Mouse (Mus musculus): ENCODE results near the gene Gm16223.

Gene Gm16223

DNA sequence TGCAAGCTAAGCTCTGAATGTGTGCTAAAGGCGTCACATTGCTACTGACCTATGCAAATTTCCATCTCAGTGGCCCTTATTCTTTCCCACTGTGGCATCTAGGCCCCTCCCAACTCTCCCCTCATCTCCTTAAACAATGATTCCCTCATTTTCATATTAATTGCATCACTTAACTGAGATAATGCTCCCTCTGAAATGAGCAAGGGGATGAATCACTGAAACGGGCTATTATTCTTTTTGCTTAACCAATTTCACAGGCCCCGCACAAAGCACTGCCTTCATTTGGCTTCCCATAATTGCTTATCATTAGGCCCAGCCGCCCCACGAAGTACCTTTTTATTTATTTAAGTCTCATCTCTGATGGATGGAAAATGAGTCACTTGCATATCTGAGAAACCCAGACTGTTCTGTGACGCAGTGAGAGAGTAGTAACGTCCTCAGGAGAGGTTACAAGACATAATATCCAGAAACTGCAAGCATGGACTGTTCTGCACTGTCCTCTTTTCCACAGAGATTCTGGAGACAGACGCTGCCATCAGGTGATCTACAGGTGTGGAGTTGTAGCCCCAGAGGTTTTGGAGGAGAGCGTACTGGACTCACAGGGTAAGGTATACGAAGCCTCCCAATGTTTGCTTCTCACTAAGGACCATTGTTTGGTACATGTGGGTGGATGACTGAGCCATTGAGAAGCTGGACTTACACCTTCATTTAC is at the start of gene Gm16223:
Gene Gm16223 (plus strand): TSS at position 485 of the 712 bp plus-strand sequence.
- DNase-seq: no peak

GRCm38 (mm10) chr5:42022029-42022428 is 45.7 kb upstream of the Gm16223 start:
- no peak for DNase-seq

GRCm38 (mm10) chr5:42023521-42023920 is 44.2 kb upstream of the Gm16223 start:
- DNase-seq: no peak

- no peak for DNase-seq
These were observed 31.2 kb upstream of the Gm16223 start for GRCm38 (mm10) chr5:42036388-42037082.

- DNase-seq: no peak
These were observed 13.1 kb upstream of the Gm16223 start for GRCm38 (mm10) chr5:42054636-42055035.

GRCm38 (mm10) chr5:42055151-42055550 is 12.6 kb upstream of the Gm16223 start:
- DNase-seq: no peak

DNA sequence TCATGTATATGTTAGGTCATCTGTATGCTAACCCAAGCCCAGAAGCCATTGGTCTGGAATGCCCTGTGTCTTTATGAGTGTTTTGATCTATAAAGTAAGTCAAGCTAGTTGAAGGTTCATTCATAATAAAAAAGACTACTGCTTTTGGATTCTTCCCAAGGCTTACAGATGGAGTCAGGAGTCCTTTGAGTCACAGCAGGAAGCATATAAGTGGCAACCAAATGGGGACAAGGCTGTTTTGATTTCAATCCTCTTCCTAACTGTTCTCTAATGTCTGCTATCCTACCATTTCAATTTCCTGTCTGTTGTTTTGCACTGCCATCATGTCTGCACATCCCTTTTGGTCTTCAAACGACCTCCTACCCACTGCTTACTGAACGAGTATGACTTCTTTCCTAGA is 2.7 kb upstream of the Gm16223 start:
- DNase-seq: no peak

- DNase-seq: no peak
These were observed 685 bp upstream of the Gm16223 start for GRCm38 (mm10) chr5:42067075-42067474.

DNA sequence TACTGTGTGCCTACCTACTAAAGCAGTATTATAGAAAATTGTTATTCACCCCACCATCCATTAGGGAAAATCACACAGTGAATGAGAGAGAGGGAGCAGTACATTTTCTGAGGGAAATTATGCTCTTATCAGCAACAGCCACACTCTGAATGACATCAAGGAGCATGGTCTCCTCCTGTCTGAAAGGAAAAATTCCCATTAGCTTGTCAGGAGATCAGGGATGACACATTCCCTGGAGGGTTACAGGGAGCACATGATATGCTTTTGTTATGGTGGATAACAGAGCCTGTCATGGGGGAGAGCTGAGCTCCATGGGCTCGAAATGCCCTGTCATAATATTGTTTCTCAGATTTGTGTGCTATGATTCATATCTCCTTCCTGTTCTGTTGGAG is 424 bp downstream of the Gm16223 start:
- no peak for DNase-seq

DNA sequence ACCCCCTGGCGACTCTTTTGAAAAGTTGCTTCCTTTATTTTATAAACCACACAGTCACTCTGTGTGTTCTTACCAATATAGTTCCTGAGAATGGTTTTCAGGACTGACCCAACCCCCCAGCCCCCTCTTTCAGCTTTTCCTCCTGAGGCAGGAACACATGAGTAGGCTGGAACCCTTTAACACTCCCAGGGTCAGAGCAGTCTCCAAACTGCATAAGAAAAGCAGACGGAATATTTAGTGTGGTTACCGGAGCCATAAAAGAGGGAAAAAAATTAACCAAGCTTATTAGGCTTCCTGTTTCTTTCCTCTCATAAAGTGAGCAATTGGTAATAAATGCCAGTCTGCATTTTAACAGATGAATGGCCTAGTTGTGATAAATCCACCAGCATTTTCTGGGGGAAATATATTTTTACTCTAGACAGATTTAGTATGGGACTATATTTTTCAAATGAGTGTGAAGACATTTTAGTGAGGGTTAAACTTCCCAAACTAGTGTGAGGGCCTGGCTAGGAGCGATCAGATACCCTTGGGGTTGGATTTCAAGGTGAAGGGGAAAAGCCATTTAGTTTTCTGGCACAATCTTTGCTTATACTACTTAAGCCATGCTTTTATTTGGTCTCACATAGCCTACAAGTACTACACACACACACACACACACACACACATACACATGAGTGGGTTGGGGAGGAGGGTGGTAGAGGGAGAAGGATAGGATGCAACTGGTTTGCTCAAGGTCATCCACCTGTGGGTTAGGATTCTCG is 49.0 kb downstream of the Gm16223 start:
- no peak for DNase-seq

GRCm38 (mm10) chr5:42125562-42125961 is 57.8 kb downstream of the Gm16223 start:
- no peak for DNase-seq

DNA sequence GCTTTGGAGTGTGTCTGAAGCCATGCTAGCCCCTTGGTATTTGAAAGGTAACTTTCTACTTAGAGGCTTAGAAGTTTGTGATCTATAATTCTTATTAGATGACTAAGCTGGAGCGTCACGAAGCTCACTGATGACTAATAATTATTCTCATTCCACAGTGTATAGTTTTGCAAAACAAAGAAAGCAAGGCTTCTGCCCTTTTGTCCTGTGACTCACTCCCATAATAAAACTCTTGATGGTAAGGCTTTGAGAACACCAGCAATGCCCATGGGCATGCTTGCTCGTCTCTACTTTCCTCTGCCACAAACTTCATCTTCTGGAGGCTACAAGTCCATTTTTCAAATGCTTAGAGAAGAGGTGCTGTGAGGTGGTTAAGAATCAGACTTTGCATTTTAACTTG is 87.9 kb downstream of the Gm16223 start:
- no peak for DNase-seq

- DNase-seq: no peak
These were observed 97.0 kb downstream of the Gm16223 start for GRCm38 (mm10) chr5:42164731-42165130.

DNA sequence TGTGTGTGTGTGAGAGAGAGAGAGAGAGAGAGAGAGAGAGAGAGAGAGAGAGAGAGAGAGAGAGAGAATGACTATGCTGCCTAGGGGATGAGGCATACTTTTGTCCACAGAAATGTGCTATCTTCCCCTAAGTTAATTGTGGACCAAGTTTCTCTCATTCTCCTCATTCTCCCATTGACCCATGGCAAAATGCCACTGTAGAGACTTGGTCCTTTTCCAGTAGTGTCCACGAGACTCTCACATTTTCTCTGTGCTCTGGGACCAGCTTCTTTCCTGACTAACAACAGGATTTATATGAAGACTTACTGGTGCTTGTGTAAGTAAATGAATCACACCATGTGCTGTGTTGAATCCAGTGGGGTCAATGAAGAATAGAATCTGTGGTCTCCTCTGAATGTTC is 98.6 kb downstream of the Gm16223 start:
- DNase-seq: no peak

- no peak for DNase-seq
These were observed 100.3 kb downstream of the Gm16223 start for GRCm38 (mm10) chr5:42168071-42168470.

GRCm38 (mm10) chr5:42168785-42169184 is 101.0 kb downstream of the Gm16223 start:
- DNase-seq: no peak

- DNase-seq: no peak
These were observed 106.3 kb downstream of the Gm16223 start for GRCm38 (mm10) chr5:42174109-42174508.

DNA sequence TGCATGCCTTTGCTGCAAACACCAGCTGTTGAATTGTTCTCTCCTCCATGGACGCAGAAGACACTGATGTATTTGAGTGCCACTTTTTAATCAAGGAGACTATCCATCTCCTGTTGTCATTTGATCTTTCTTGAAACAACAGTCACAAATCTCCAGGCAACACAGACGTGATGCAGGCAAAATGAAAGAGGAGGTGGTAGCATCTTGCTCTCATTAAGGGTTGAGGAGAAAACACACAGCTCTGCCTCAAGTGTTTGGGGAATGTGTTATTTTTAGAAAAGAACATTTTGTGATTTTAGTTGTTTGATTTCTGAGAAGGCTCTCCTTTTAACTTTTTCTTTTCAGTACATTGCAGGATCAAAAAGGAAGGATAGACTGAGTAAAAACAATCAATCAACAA is 107.7 kb downstream of the Gm16223 start:
- DNase-seq: no peak

DNA sequence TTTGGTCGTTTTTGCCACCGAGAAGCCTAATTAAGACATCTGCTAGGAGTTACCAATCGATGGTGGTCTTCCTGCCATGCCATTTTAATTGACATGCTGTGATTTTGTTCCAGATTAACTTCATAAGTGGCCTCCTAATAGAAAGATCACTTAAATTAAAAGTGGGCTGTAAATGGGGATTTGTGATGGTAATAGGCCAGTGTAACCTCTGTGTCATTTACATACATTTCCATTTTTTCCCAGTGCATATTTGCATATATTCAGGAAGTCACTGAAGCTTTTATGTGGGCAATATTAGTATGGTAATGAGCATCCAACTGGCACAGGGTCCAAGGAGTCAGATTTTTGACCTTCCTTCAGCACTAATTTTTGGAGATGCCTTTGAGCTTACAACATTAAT is 130.7 kb downstream of the Gm16223 start:
- DNase-seq: no peak

DNA sequence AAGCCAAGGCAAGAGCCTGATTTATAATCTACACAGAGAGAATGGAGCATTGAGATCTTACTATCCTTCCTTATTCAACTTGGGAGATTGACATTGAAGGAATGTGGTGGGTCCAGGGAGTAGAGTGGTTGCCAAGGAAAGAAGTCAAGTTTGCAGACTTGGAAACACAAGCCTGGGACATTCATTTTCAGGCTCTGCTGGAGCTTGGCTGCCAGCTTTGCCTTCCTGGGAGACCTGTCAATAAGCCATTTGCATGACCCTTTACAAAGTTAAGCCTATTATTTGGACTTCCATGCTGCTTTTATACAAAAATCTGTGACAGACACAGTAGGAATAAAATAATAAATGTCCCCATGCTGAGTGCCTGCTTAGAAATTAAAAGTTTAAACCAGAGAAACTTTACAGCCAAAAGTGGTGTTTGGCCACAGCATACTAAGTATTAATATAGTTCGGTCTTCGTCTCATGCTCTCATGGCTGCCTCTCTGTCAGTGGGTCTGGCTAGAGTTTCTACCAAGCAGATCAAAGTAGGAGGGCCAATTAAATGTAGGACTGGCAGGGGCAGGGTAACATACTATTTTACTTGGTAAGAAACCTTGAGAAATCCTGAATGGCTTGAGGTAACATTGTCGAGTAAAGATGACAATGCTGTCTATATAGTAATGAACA is 139.8 kb downstream of the Gm16223 start:
- DNase-seq: no peak

GRCm38 (mm10) chr5:42211554-42212338 is 144.0 kb downstream of the Gm16223 start:
- no peak for DNase-seq

- DNase-seq: no peak
These were observed 144.6 kb downstream of the Gm16223 start for GRCm38 (mm10) chr5:42212353-42212752.

Measured in thymus, postnatal 4 days (tissue).